7 mouse cellular contexts compared by ENCODE assay signal in the genomic region with DNA sequence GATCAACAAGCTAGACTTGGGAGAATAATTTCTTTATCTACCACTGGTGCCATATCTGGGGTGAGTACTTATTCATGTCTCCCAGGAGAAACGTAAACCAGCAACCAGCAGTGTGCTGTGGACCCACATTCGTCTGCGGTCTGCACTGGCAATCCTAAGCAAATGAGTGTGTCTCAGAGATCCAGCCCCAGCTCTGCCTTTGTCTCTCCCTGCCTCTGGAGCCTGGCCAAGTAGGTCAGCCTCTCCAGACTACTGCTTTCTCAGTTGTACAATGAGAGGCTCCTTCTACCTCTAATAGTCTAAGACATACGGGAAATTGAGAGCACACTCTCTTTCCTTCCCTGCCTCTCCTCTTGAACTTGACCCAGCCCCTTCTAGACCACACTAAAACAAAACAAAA.
DNase-seq lines count a peak whose midpoint lies in the region; TF ChIP-seq lines count a peak whose summit lies in the region.

No protein-coding gene starts in this region.

- H3K4me1 ChIP-seq in cerebellum, adult 2 months (ENCODE audit: control insufficient read depth, insufficient read depth, low read length), result peaks cover 7% of the 10 kb centered on the region

- 44% methylated on average over 4 of the region's 4 CpGs for WGBS in cerebellum, adult 2 months

- H3K27ac ChIP-seq in layer of hippocampus, adult 2 months, result 0 out of 2 replicates have a peak overlapping the region, but pooled peaks have one; percentile 19
- H3K27ac ChIP-seq in cerebellum, adult 2 months (ENCODE audit: insufficient read depth, low read length), result no peak overlapping the region

- intact Hi-C loops in gastrocnemius, postnatal 14 days (cut with DNase I; ENCODE audit: low total_unique reads), result no loop called here

- peak; percentile 26 to 46 for DNase-seq in layer of hippocampus, adult 2 months (ENCODE audit: low spot score in 2 of 2)
- no peak for DNase-seq in layer of hippocampus, adult 9-10 months (ENCODE audit: low spot score)
- DNase-seq in cerebellum, adult 2 months, result peak; percentile 68 to 73
- DNase-seq in gastrocnemius, postnatal 14 days, result peak; percentile 10
- peak; percentile 67 for DNase-seq in lung, postnatal 10 days
- DNase-seq in c-Kit-positive CD71-positive TER-119-positive erythroid progenitor cells, embryonic 14.5 days (ENCODE audit: low spot score), result no peak
- no peak for DNase-seq in yolk sac, embryonic 10.5 days (ENCODE audit: low spot score)

- TF ChIP-seq CTCF in layer of hippocampus, adult 2 months (conservative IDR thresholded peaks at IDR 0.05), result no peak
- TF ChIP-seq CTCF in cerebellum, adult 2 months (IDR thresholded peaks at IDR 0.05; ENCODE audit: borderline replicate concordance, insufficient read depth, low read depth, low read length), result no peak

- no peak for TF ChIP-seq POLR2A in cerebellum, adult 2 months (IDR thresholded peaks at IDR 0.05; ENCODE audit: borderline replicate concordance, insufficient read depth, low read length)

- no peak overlapping the region for H3K4me3 ChIP-seq in layer of hippocampus, adult 2 months
- no peak overlapping the region for H3K4me3 ChIP-seq in cerebellum, adult 2 months (replicated peaks; ENCODE audit: insufficient read depth, low read depth, low read length)

- no peaks in the 10 kb centered on the region; the same call in 1 of the 2 replicates for H3K27me3 ChIP-seq in cerebellum, adult 2 months (ENCODE audit: control insufficient read depth, insufficient read depth, low read length)

Comparison
In these comparisons a context has a peak if more than half of its experiments do, and no peak if none do; other contexts are left out.
1. DNase-seq: peak in layer of hippocampus, adult 2 months (2 of 2), cerebellum, adult 2 months (2 of 2), gastrocnemius, postnatal 14 days (single experiment) and lung, postnatal 10 days (single experiment); none in layer of hippocampus, adult 9-10 months (single experiment), c-Kit-positive CD71-positive TER-119-positive erythroid progenitor cells, embryonic 14.5 days (single experiment) and yolk sac, embryonic 10.5 days (single experiment).